ENCODE assay signal across 30 mouse cellular contexts in genomic region chr12:4632957-4633356, GRCm38 (mm10). TPM values are rescaled to one million over a fixed set of nuclear protein-coding genes. Genes with fewer than 3 reads are reported as not detected.
A peak's percentile ranks its signal among the peaks of the same experiment; 100 is the strongest.
DNase-seq lines count a peak whose midpoint lies in the region; ATAC-seq lines count a peak whose summit lies in the region.
"Had no signal": no experiment of that assay in that cellular context is flagged by ENCODE, and none has a peak within 500 bp of the region (broad histone marks: within the 10 kb centered on the region; RNA-seq: fewer than 3 reads in every experiment).

No protein-coding gene starts in this region.

- ATAC-seq in intestine, embryonic 15.5 days, result peak; percentile 84
- ATAC-seq: activated CD4-positive, CD25-positive, alpha-beta regulatory T cell, adult 4 months; forebrain, embryonic 14.5 days; forebrain, embryonic 16.5 days; Patski had no signal

- H3K27me3 ChIP-seq in intestine, embryonic 15.5 days (replicated peaks), result no peaks in the 10 kb centered on the region
- H3K27me3 ChIP-seq: embryonic facial prominence, embryonic 13.5 days; embryonic facial prominence, embryonic 15.5 days; forebrain, embryonic 12.5 days; Patski had no signal

- no peak overlapping the region for H3K9ac ChIP-seq in intestine, embryonic 15.5 days
- H3K9ac ChIP-seq: embryonic facial prominence, embryonic 13.5 days; embryonic facial prominence, embryonic 15.5 days; forebrain, embryonic 12.5 days had no signal

- WGBS in intestine, embryonic 15.5 days, result 64% methylated on average over 8 of the region's 8 CpGs

- no peaks in the 10 kb centered on the region for H3K9me3 ChIP-seq in intestine, embryonic 15.5 days
- H3K9me3 ChIP-seq: embryonic facial prominence, embryonic 13.5 days; embryonic facial prominence, embryonic 15.5 days; forebrain, embryonic 10.5 days; forebrain, embryonic 12.5 days had no signal

- H3K4me2 ChIP-seq in intestine, embryonic 15.5 days (replicated peaks), result no peak overlapping the region
- H3K4me2 ChIP-seq: embryonic facial prominence, embryonic 13.5 days; embryonic facial prominence, embryonic 15.5 days; forebrain, embryonic 12.5 days had no signal

- no peaks in the 10 kb centered on the region for H3K4me1 ChIP-seq in intestine, embryonic 15.5 days (replicated peaks)
- H3K4me1 ChIP-seq: embryonic facial prominence, embryonic 13.5 days; embryonic facial prominence, embryonic 15.5 days; forebrain, embryonic 12.5 days had no signal

- H3K27ac ChIP-seq in intestine, embryonic 15.5 days, result no peak overlapping the region
- H3K27ac ChIP-seq: embryonic facial prominence, embryonic 13.5 days; embryonic facial prominence, embryonic 15.5 days; forebrain, embryonic 10.5 days; forebrain, embryonic 12.5 days had no signal

- peak; percentile 9 for DNase-seq in Muller cell, postnatal 12 days (ENCODE audit: inconsistent ontology term)
- peak; percentile 33 for DNase-seq in yolk sac, embryonic 10.5 days (ENCODE audit: low spot score)
- DNase-seq in c-Kit-positive CD71-positive TER-119-positive erythroid progenitor cells, embryonic 14.5 days (ENCODE audit: low spot score), result no peak
- DNase-seq in heart, adult 18-20 months, result no peak
- DNase-seq: adrenal gland, adult 8-10 months; adrenal gland, postnatal 14 days; adrenal gland, postnatal 36 days; cerebellum, adult 11 months; cerebellum, adult 18-20 months; cerebellum, adult 8-10 months; cerebellum, adult 9-11 months; cerebellum, postnatal 14 days; cerebellum, postnatal 36 days; embryo, embryonic 11 days had no signal

- H3K4me3 ChIP-seq in intestine, embryonic 15.5 days (replicated peaks), result no peak overlapping the region
- H3K4me3 ChIP-seq: embryonic facial prominence, embryonic 13.5 days; embryonic facial prominence, embryonic 15.5 days; erythroblast, embryonic 14.5 days; forebrain, embryonic 10.5 days; forebrain, embryonic 12.5 days had no signal

- H3K36me3 ChIP-seq in intestine, embryonic 15.5 days, result peaks cover 7% of the 10 kb centered on the region; the same call in 1 of the 2 replicates

RNA-seq across cellular contexts. Expression of gene Gm3625, which starts 40.2 kb away (rescaled TPM):
- polyA plus RNA-seq in intestine, embryonic 15.5 days (2015; fragmentation: Nextera tagmentation; extraction: Ambion mirVana), result not detected in 2 replicates
- total RNA-seq in heart, adult 18-20 months (2021), result not detected
- total RNA-seq: adrenal gland, adult 18-20 months; adrenal gland, adult 8-10 months; adrenal gland, postnatal 14 days; adrenal gland, postnatal 36 days; common myeloid progenitor, adult 5-6 weeks; ES-E14; MEL had no signal
- polyA plus RNA-seq: activated CD4-positive, CD25-positive, alpha-beta regulatory T cell, adult 4 months; C2C12; embryonic facial prominence, embryonic 11.5 days; embryonic facial prominence, embryonic 13.5 days; embryonic facial prominence, embryonic 15.5 days; erythroblast, embryonic 14.5 days; forebrain, embryonic 10.5 days; forebrain, embryonic 12.5 days; forebrain, embryonic 14.5 days; forebrain, embryonic 16.5 days; Patski had no signal

RNA-seq across cellular contexts. Expression of gene Itsn2, which starts 40.5 kb away (rescaled TPM):
- polyA plus RNA-seq in intestine, embryonic 15.5 days (2015; fragmentation: Nextera tagmentation; extraction: Ambion mirVana), result 38.3 and 39.6 TPM in 2 replicates
- total RNA-seq in heart, adult 18-20 months (2021), result 10 to 100 TPM; 36.6 to 37.3 TPM

Comparison
In these comparisons a context has a peak if more than half of its experiments do, and no peak if none do; other contexts are left out.
1. DNase-seq: peak in Muller cell, postnatal 12 days (single experiment) and yolk sac, embryonic 10.5 days (single experiment); none in c-Kit-positive CD71-positive TER-119-positive erythroid progenitor cells, embryonic 14.5 days (single experiment) and heart, adult 18-20 months (0 of 2).